Comparison of ENCODE assay signal across 14 mouse cellular contexts in genomic region chr12:91154052-91154451, GRCm38 (mm10).
"Had no signal": no experiment of that assay in that cellular context is flagged by ENCODE, and none has a peak within 500 bp of the region (broad histone marks: within the 10 kb centered on the region; RNA-seq: fewer than 3 reads in every experiment).

No protein-coding gene starts in this region.

- H3K9ac ChIP-seq: lung, embryonic 14.5 days; midbrain, embryonic 12.5 days; midbrain, embryonic 15.5 days; neural tube, embryonic 12.5 days; stomach, embryonic 15.5 days had no signal

- H3K27ac ChIP-seq: midbrain, embryonic 10.5 days; midbrain, embryonic 12.5 days; midbrain, embryonic 15.5 days; neural tube, embryonic 12.5 days; stomach, embryonic 15.5 days; stomach, postnatal 0 days had no signal

- H3K4me1 ChIP-seq: midbrain, embryonic 10.5 days; midbrain, embryonic 12.5 days; midbrain, embryonic 15.5 days; neural tube, embryonic 12.5 days; stomach, embryonic 15.5 days had no signal

- H3K4me2 ChIP-seq: lung, embryonic 14.5 days; midbrain, embryonic 12.5 days; midbrain, embryonic 15.5 days; neural tube, embryonic 12.5 days; stomach, embryonic 15.5 days had no signal

- H3K27me3 ChIP-seq: midbrain, embryonic 12.5 days; midbrain, embryonic 15.5 days; neural tube, embryonic 12.5 days; stomach, embryonic 15.5 days had no signal

- H3K36me3 ChIP-seq: midbrain, embryonic 10.5 days; midbrain, embryonic 12.5 days; midbrain, embryonic 15.5 days; neural tube, embryonic 12.5 days; stomach, embryonic 15.5 days had no signal

- H3K9me3 ChIP-seq: midbrain, embryonic 10.5 days; midbrain, embryonic 12.5 days; midbrain, embryonic 15.5 days; neural tube, embryonic 12.5 days; stomach, embryonic 15.5 days had no signal

- DNase-seq: lung, adult 18-20 months; lung, embryonic 14.5 days; lung, postnatal 10 days; lung, postnatal 4 days; right cerebral cortex, postnatal 14 days; thymus, adult 2 months; thymus, postnatal 25 days; thymus, postnatal 4 days had no signal

- H3K4me3 ChIP-seq: midbrain, embryonic 10.5 days; midbrain, embryonic 12.5 days; midbrain, embryonic 15.5 days; neural tube, embryonic 12.5 days; stomach, embryonic 15.5 days had no signal
